Mouse (Mus musculus) spleen, postnatal 14 days (tissue): Measurements from ENCODE around the gene Lefty2.
"Not testable (repeated sequence)": the region's sequence is repeated elsewhere in the genome, so short reads cannot be mapped to it uniquely, and the experiment has no call there.

Experiments
- DNase-seq, 2 experiments: peaks; one replicate each; pipeline ENCODE4 v3.0.0; 2021 to 2022; ENCODE audit warnings: low spot score in 2 of 2

Lefty2 gene

DNA sequence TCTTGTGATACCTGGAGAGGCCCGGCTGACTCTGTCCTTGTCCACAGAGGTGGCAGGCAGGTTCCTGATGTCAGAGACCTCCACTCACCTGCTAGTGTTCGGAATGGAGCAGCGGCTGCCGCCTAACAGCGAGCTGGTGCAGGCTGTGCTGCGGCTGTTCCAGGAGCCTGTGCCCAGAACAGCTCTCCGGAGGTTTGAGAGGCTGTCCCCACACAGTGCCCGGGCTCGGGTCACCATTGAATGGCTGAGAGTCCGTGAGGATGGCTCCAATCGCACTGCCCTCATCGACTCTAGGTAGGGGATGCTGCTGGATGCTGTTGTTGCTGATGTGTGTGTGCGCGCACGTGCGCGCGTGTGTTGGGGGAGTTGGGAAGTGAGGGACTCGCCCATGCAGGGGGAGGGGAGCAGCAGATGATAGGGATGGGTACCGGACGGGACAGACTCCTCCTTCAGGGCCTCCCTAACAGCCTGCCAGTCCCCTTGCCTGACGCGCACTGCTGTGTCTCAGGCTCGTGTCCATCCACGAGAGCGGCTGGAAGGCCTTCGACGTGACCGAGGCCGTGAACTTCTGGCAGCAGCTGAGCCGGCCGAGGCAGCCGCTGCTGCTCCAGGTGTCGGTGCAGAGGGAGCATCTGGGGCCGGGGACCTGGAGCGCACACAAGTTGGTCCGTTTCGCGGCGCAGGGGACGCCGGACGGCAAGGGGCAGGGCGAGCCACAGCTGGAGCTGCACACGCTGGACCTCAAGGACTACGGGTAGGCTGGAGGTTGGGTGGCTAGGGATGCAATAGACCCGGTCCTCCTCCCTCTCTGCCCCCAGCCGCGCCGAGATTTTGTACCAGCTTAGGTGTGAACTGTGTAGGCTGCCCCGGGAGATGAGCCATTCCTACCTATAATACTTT is 1.4 kb downstream of the Lefty2 start:
- not testable (repeated sequence) for DNase-seq

DNA sequence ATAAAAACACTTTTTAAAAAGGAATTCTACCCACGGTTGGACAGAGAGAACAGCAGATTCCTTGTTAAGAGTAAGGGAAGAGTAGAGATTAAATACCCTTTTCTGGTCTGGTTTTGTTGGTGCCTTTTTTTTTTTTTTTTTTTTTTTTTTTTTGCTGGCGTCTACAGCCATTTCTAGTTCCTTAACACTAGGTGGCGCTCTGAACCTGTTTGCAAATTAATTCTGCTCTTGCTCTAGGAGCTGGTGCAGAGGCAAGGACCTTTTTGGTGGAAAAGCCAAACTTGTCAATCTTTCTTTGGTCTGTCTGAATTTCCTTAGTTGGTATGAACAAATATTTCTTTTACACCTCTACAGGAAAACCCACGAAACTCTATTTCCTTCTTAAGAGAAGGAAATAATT is 8.2 kb downstream of the Lefty2 start:
- DNase-seq, result no peak

DNA sequence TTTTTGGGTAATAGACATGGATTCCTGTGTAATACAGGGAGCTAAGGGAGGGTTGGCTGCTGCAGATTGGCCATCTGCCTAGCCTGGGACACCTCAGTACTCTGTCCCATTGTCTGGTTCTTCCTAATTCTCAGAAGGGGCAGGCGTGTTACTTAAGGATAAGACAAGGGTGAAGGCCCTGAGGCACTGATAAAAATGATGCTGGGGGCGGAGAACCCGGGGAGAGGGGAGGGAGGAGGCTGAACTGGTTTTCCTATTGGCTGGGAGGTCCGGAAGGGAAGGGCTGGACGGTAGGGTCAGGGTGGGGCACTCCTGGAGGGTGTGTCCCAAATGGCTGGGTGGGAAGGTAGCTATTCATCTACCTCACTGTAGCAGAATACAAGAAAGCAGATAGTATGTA is 10.0 kb downstream of the Lefty2 start:
- DNase-seq, result peak; percentile 61 to 65

- no peak for DNase-seq
Measured at GRCm38 (mm10) chr1:180903666-180904038, 10.7 kb downstream of the Lefty2 start.

DNA sequence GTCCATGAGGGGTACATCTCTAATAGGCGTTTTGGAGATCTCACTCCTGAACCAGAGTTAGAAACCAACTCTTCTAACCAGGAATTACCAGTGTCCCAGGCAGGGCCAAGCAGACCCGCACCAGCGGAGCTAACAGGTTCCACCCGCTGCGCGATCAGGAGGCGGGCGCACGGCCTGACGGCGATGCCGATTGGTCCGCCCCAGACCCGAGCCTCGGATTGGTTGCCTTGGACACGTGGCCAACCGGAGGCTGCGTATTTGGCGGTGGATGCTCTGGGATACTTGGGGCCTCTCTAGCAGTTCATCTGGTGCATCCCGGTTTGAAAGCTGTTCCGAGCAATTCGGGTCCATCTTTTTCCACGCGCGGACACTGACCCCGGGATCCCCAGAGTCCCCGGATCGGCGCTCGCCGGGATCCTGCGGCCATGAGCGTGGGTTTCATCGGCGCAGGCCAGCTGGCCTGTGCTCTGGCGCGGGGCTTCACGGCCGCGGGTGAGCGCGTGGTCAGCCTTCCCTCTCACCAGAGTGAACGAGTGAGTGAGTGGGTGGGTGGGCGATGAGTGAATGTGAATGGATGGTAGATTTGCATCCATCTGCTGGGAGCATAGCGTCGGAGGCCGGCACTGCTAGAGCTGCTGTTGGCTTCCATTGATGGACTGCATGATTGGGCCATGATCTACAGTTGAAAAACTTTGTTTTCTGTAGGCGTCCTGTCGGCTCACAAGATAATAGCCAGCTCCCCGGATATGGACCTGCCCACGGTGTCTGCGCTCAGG is 11.3 kb downstream of the Lefty2 start, which contains the start of gene Pycr2:
TSS of gene Pycr2 (plus strand) at position 255 of the 776 bp plus-strand sequence.
- DNase-seq, result peak; percentile 90 to 92

GRCm38 (mm10) chr1:180904815-180905080 is 11.8 kb downstream of the Lefty2 start:
- DNase-seq, result no peak

- DNase-seq, result no peak
Measured at GRCm38 (mm10) chr1:180905307-180905706, 12.4 kb downstream of the Lefty2 start.

DNA sequence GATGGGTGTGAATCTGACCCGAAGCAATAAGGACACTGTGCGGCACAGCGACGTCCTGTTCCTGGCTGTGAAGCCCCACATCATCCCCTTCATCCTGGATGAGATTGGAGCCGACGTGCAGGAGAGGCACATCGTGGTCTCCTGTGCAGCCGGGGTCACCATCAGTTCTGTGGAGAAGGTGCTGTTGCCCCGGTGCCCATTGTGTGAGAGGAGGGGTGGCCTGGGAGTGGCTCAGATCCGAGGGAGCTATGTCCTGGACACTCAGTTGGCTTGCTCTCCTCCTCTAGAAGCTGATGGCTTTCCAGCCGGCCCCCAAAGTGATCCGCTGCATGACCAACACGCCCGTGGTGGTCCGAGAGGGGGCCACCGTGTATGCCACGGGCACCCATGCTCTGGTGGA is 13.0 kb downstream of the Lefty2 start:
- no peak for DNase-seq

DNA sequence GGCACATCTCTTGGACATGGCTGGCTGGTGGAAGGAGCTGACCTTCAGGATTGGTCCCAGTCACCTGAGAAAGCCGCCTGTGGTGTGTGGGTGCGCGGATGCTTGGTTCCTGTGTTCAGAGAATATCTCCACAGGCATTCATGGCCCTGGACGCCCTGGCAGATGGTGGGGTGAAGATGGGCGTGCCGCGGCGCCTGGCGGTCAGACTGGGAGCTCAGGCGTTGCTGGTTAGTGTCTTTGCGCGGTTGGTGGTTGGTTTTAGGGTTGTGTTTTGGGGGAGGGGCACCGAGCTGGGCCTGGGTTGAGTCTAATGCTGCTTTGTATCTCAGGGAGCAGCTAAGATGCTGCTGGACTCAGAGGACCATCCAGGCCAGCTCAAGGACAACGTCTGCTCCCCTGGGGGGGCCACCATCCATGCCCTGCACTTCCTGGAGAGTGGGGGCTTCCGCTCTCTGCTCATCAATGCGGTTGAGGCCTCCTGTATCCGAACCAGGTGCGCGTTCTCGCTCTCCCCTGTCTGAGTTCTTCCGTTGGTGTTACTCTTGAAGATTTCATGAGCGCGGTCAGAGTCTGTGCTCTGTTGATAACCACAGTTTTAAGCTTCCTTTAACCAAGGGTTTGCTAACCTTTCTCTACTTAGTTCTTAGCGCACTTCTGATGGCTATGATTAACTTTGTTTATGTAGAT is 13.7 kb downstream of the Lefty2 start:
- no peak for DNase-seq

- no peak for DNase-seq
Measured at GRCm38 (mm10) chr1:180911138-180911537, 18.2 kb downstream of the Lefty2 start.

GRCm38 (mm10) chr1:180911653-180912287 is 18.9 kb downstream of the Lefty2 start:
- no peak for DNase-seq

- no peak for DNase-seq
Measured at GRCm38 (mm10) chr1:180912792-180913191, 19.9 kb downstream of the Lefty2 start.

- no peak for DNase-seq
Measured at GRCm38 (mm10) chr1:180913797-180914196, 20.9 kb downstream of the Lefty2 start.

DNA sequence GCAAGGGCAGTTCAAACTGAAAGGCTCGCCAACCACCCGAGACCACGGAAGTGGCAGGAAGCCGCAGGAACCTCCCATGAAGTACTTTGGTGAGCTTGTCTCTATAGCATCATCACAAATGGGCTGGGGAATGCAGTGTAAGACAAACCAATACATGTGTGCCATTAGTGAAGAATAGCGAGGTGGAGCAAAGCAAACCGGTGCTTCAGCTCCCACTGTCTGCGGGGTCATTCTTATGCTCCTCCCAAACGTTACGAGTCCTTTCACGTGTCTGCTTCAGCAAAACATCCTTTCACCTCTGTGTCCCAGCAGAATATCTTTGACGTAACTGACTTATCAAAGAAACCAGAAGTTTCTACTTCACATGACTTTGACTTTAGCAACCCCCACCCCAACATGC is 23.5 kb downstream of the Lefty2 start:
- DNase-seq, result no peak

- DNase-seq, result no peak
Measured at GRCm38 (mm10) chr1:180917053-180917452, 24.1 kb downstream of the Lefty2 start.

DNA sequence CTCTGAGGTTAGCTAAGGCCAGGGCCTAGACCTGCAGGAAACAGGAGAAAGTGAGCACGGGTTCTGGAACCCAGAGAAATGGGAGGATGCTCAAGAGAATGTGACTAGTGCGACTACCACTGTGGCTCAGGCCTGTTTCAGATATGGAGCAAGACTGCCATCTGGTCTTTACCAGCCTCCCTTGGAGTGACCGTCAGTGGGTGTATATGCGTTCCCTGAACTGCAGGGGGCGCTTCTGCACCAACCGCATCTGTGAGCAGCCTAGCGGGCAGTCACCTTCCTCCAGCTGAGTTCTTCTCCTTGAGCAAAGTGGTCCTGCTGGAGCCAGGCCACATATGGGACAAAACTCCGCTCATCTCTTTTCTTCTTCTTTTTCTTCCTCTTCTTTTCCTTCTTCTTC is 26.8 kb downstream of the Lefty2 start:
- peak in 1 of 2 experiments; percentile 35 for DNase-seq

- peak in 1 of 2 experiments; percentile 44 for DNase-seq
Measured at GRCm38 (mm10) chr1:180922273-180923048, 29.6 kb downstream of the Lefty2 start.

GRCm38 (mm10) chr1:180924737-180925136 is 31.8 kb downstream of the Lefty2 start:
- DNase-seq, result no peak

- no peak for DNase-seq
Measured at GRCm38 (mm10) chr1:180926286-180926685, 33.4 kb downstream of the Lefty2 start.

GRCm38 (mm10) chr1:180929599-180929998 is 36.7 kb downstream of the Lefty2 start:
- no peak for DNase-seq

GRCm38 (mm10) chr1:180931106-180931505 is 38.2 kb downstream of the Lefty2 start:
- DNase-seq, result no peak
